Mouse (Mus musculus) heart, postnatal 10 days (tissue): Measurements from ENCODE around the gene Gm5771. TPM values are rescaled to one million over a fixed set of nuclear protein-coding genes. Genes with fewer than 3 reads are reported as not detected.
"Not testable (repeated sequence)": the region's sequence is repeated elsewhere in the genome, so short reads cannot be mapped to it uniquely, and the experiment has no call there.

Source experiments
- DNase-seq, 2 experiments: peaks; one replicate each; pipeline ENCODE4 v3.0.0; 2021
- intact Hi-C: fragments of 180-260 bp; cut with DNase I; formaldehyde crosslinking; loops from one replicate; pipeline ENCODE4 v1.15.1; 2025
- total RNA-seq, 2 experiments: library from RNA; stranded (reverse); gene quantifications; 2 replicates each; pipeline ENCODE4 v1.2.3; 2021

The Gm5771 gene
- not detected for total RNA-seq

GRCm38 (mm10) chr6:41392056-41392455 is at the start of gene Gm5771:
Gm5771 (plus strand) TSS chr6:41392356.
- intact Hi-C loops, DNase-seq: not testable (repeated sequence)

DNA sequence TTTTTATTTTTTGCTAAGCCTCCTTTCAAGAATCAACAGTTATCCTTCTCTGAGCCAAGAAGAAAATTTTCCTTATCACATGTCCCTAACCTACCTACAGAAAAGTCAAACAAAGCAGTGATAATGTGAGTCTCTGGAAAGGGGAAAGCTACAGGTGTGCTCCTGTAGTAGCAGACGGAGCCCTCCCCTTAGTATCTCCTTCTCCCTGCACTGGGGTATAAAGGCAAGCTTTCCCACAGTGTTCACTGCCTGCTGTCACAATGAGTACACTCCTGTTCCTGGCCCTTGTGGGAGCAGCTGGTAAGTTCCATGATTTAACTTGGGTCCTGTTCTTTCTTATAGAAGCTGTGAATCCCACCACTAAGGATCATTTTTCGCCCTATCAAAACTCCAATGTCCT is 38.2 kb upstream of the Gm5771 start, which contains the start of gene Try10:
Gene Try10, plus strand, starts transcription at position 174 of the 400 bp plus-strand sequence.
- no peak for DNase-seq
- intact Hi-C loops: loop anchor here (2.0 kb wide), 1 partner anchor 65 kb away; no protein-coding TSS in a partner anchor

- intact Hi-C loops, DNase-seq: not testable (repeated sequence)
Observed at GRCm38 (mm10) chr6:41373772-41374171, 18.4 kb upstream of the Gm5771 start.

GRCm38 (mm10) chr6:41377578-41377977 is 14.6 kb upstream of the Gm5771 start, which contains the start of gene Prss3:
Prss3 (minus strand) TSS chr6:41377678.
- DNase-seq, intact Hi-C loops: not testable (repeated sequence)

GRCm38 (mm10) chr6:41386781-41387180 is 5.4 kb upstream of the Gm5771 start:
- intact Hi-C loops: no loop called here
- no peak for DNase-seq

- intact Hi-C loops, DNase-seq: not testable (repeated sequence)
Observed at GRCm38 (mm10) chr6:41391640-41392039, 516 bp upstream of the Gm5771 start.

DNA sequence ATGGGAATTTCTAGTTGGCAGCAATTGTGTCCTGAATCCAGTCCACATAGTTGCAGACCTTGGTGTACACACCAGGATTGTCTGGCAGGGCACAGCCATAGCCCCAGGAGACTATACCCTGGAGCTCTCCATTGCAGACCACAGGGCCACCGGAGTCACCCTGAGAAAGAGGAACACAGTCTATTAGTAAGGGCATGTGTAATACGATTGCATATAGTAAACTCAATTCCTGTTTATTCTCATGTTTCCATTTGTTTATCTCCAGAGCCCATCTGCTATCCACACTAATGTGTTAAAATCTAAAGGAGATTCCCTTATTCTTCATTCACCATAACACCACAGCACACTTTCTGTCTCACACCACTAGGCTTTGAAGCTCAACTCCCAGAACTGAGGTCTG is 50.1 kb downstream of the Gm5771 start:
- intact Hi-C loops, DNase-seq: not testable (repeated sequence)

GRCm38 (mm10) chr6:41446045-41446444 is 53.9 kb downstream of the Gm5771 start, which contains the start of gene Gm10334:
Gm10334 (minus strand) TSS chr6:41446145.
- DNase-seq, intact Hi-C loops: not testable (repeated sequence)

Other genes with a start within 250 kb of the Gm5771 start
- not detected for gene Try4, start 90.1 kb upstream of the Gm5771 start, total RNA-seq
- gene Try5, start 75.5 kb upstream of the Gm5771 start, total RNA-seq: not detected
- not detected for gene Try10, start 38.3 kb upstream of the Gm5771 start, total RNA-seq
- gene Prss3, start 14.7 kb upstream of the Gm5771 start, total RNA-seq: not detected
- not detected for gene Gm10334, start 53.8 kb downstream of the Gm5771 start, total RNA-seq
- gene Prss1, start 66.6 kb downstream of the Gm5771 start, total RNA-seq: not detected
- not detected for gene Prss2, start 129.4 kb downstream of the Gm5771 start, total RNA-seq
- gene Ephb6, start 213.1 kb downstream of the Gm5771 start, total RNA-seq: 1 to 10 TPM; 2.4 to 3.0 TPM
- not detected for gene Trpv6, start 244.0 kb downstream of the Gm5771 start, total RNA-seq